Mouse (Mus musculus) embryonic fibroblast, embryonic 13.5 days (primary cell): ENCODE results near the gene Lamb3. TPM values are rescaled to one million over a fixed set of nuclear protein-coding genes. Genes with fewer than 3 reads are reported as not detected.

ENCODE experiments used
- H3K27ac ChIP-seq: 2 replicates; pipeline ENCODE4 v1.5.1; 2012; ENCODE audit warnings: low read length, control low read depth, inconsistent platforms; ENCODE audit not compliant: insufficient read depth
- H3K4me1 ChIP-seq: 2 replicates; pipeline ENCODE4 v1.6.1; 2011; ENCODE audit warnings: low read length; ENCODE audit not compliant: control insufficient read depth, insufficient read depth
- H3K4me3 ChIP-seq: 2 replicates; pipeline ENCODE4 v1.5.1; 2011; ENCODE audit warnings: mild to moderate bottlenecking, control low read depth, low read length; ENCODE audit not compliant: insufficient read depth
- CTCF ChIP-seq: IDR thresholded peaks from 2 replicates; pipeline ENCODE4 v1.5.1; 2011; ENCODE audit warnings: mild to moderate bottlenecking, control low read depth, low read length, moderate library complexity, borderline replicate concordance; ENCODE audit not compliant: insufficient read depth
- POLR2A ChIP-seq: IDR thresholded peaks from 2 replicates; pipeline ENCODE4 v1.6.1; 2011; ENCODE audit warnings: low read depth, mild to moderate bottlenecking, control low read depth, low read length, moderate library complexity
- polyA plus RNA-seq: library from polyadenylated mRNA; stranded (reverse); fragments of >200 nt; gene quantifications from 2 replicates; pipeline ENCODE4 v1.2.4, GENCODE M21; 2011; ENCODE audit warnings: low read depth; ENCODE audit not compliant: missing spikeins, insufficient read length

Lamb3 gene
- polyA plus RNA-seq, 1 experiment: not detected

DNA sequence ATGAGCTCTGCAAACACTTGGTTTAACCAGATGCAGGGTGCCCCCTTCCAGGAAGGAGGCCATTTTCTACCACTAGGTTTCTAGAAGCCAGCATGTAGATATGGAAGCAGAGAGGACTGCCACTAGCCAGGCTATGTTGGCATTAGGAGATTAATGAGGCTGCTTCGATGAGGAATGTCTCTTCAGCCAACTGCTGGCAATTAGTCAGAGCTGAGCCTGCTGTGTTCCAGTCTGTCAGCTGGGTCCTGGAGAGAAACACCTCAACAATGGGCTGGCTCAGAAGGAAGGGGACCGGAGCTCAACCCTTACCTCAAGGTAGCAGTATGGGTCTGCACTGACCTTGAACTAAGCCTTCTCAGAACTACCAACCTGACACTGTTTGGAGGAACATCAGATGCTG, 179.7 kb downstream of the Lamb3 start:
- Histone ChIP-seq H3K4me1 (peaks cover 2% of the 10 kb centered on the region; the same call in 1 of the 2 replicates), H3K27ac (no peak overlapping the region), H3K4me3 (no peak overlapping the region)
- TF ChIP-seq POLR2A: no peak
- no peak for TF ChIP-seq CTCF

DNA sequence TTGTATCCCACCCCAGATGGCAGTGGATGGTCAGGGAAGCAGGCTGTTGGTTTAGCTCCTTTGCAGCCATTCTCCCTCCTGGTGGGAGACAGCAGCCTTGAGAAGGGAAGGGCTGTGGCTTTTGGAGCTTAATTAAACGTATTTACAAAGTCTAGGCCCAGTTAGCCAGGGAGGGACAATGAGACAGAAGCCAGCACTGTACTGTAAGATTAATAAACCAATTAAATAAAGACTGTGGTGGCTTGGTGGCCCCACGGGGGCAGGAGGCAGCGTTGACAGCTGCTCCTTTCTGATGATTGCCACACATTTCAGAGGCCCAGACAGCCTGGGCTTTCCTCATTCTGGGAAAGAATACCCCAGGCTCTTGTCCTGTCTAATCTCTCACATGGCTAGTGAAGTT, 182.0 kb downstream of the Lamb3 start:
- no peak overlapping the region for H3K4me3 ChIP-seq
- TF ChIP-seq CTCF (no peak), POLR2A (no peak)
- H3K27ac ChIP-seq: no peak overlapping the region
- peaks cover 2% of the 10 kb centered on the region; the same call in 1 of the 2 replicates for H3K4me1 ChIP-seq

DNA sequence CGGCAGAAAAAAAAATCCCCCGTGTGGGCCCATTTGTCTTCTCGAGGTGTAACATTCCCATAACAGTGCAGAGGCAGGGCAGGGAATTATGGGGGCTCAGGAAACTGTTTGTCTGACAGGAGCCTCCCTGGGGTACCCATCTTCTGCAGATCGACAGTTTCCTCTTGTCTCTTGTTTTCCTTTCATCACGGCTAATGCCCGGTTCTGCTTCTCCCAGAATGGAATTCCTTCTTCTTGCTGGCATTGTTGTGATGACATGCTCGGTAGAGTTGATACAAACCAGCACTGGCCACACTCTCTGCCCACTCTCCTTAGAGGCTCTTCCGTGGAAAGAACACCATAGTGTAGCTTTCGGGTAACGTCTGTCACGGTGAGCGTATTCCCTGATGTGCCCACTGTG, 182.5 kb downstream of the Lamb3 start:
- Histone ChIP-seq H3K27ac (no peak overlapping the region), H3K4me1 (peaks cover 2% of the 10 kb centered on the region; the same call in 1 of the 2 replicates), H3K4me3 (no peak overlapping the region)
- TF ChIP-seq CTCF (no peak), POLR2A (no peak)

DNA sequence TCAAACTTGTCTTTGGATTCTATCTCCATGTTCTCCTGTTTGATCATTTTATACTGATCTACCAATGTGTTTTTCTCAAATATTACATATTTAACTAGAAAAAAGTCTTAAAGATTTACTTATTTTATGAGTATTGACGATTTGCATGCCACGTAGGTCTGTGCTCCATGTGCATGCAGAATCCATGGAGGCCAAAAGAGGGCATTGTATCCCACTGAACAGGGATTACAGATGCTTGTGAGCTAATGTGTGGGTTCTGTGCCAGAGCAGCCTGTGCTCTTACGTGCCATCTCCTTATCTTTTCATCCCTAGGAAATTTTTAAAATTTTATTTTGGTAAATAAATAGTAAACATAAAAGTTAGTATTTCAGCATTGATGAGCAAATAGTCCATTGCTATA, 184.8 kb downstream of the Lamb3 start:
- Histone ChIP-seq H3K4me3 (no peak overlapping the region), H3K27ac (no peak overlapping the region), H3K4me1 (no peaks in the 10 kb centered on the region)
- TF ChIP-seq POLR2A (no peak), CTCF (no peak)

Other genes with a start within 250 kb of the Lamb3 start
- 1.5 and 2.3 TPM in 2 replicates for gene Syt14, start 171.9 kb upstream of the Lamb3 start, polyA plus RNA-seq
- 22.3 and 25.4 TPM in 2 replicates for gene Diexf, start 77.4 kb upstream of the Lamb3 start, polyA plus RNA-seq
- gene Irf6, start 54.6 kb upstream of the Lamb3 start, polyA plus RNA-seq: 0.32 and 1.3 TPM in 2 replicates
- gene A130010J15Rik, start 39.7 kb upstream of the Lamb3 start, polyA plus RNA-seq: 5.4 and 10.7 TPM in 2 replicates
- not detected in 2 replicates for gene Traf3ip3, start 6.0 kb upstream of the Lamb3 start, polyA plus RNA-seq
- gene Hsd11b1, start 56.4 kb downstream of the Lamb3 start, polyA plus RNA-seq: 0.86 TPM in 1 of 2 replicates, not detected in the other
- gene G0s2, start 65.5 kb downstream of the Lamb3 start, polyA plus RNA-seq: 1.5 and 3.4 TPM in 2 replicates
- not detected in 2 replicates for gene Camk1g, start 162.6 kb downstream of the Lamb3 start, polyA plus RNA-seq